Mouse (Mus musculus): ENCODE measurements around the gene Fxyd5. TPM values are rescaled to one million over a fixed set of nuclear protein-coding genes. Genes with fewer than 3 reads are reported as not detected.

Fxyd5 gene
- polyA plus RNA-seq (2017; shearing (Covaris generic)) = 1,946 TPM

GRCm38 (mm10) chr7:31042431-31042910, at the start of gene Fxyd5:
Gene Fxyd5 (minus strand): TSS chr7:31042481.

GRCm38 (mm10) chr7:31076492-31076891, 34.2 kb upstream of the Fxyd5 start, which contains the start of gene Fxyd3:
Gene Fxyd3 (minus strand): TSS chr7:31076704.

DNA sequence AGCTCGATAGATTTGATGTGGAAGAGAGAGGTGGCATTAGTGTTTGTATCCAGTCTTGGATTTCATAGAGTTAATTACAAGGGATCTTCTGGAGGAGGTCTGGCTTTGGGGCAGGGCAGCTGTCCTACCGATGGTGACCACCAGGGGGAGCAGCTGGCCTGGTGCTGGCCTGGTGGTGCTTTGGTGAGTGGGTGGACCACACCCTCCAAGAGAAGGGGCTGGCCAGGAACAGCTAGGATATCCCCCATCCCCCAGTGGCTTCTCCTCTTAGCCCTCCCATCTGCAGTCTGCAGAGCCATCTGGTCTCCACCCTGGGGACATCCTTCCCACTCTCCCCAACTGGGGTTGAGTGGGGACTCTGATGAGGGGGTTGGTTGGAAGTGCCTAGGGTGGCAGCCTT, 16.8 kb upstream of the Fxyd5 start, which contains the start of gene Lgi4:
Gene Lgi4 (plus strand): TSS at position 235 of the 400 bp plus-strand sequence.

DNA sequence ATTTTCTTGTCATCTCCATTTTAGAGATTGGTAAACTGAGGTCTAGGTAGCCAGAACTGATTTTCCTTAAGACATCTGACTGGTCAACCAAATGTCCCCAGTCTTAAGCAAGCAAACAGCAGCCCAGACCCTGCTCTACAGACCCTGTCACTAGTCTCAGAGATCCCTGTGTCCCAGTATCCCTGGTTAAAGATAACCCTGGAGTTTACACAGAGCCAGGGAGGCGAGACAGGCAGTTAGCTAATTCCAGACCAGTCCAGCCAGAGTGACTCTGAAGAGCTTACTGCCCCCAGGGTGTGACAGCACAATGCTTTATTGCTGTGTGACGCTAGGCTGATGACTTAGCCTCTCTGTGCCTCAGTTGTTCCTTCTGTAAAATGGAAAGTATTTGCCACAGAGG, 14.8 kb upstream of the Fxyd5 start, which contains the start of gene Fxyd1:
Gene Fxyd1 (minus strand): TSS at position 129 of the 400 bp plus-strand sequence.

GRCm38 (mm10) chr7:31051321-31052021, 9.2 kb upstream of the Fxyd5 start, which contains the start of gene Fxyd7:
Gene Fxyd7 (minus strand): TSS chr7:31051467.

Other genes with a start within 250 kb of the Fxyd5 start
- gene Ffar2, start 218.7 kb downstream of the Fxyd5 start, polyA plus RNA-seq (2017; shearing (Covaris generic)) = 0.51 TPM
- not detected for gene Ffar3, start 186.3 kb downstream of the Fxyd5 start, polyA plus RNA-seq (2017; shearing (Covaris generic))
- 0.06 TPM for gene Ffar1, start 180.9 kb downstream of the Fxyd5 start, polyA plus RNA-seq (2017; shearing (Covaris generic))
- gene Cd22, start 162.1 kb downstream of the Fxyd5 start, polyA plus RNA-seq (2017; shearing (Covaris generic)) = 14.0 TPM
- not detected for gene Mag, start 127.6 kb downstream of the Fxyd5 start, polyA plus RNA-seq (2017; shearing (Covaris generic))
- gene Hamp2, start 117.8 kb downstream of the Fxyd5 start, polyA plus RNA-seq (2017; shearing (Covaris generic)) = not detected
- gene Hamp, start 98.4 kb downstream of the Fxyd5 start, polyA plus RNA-seq (2017; shearing (Covaris generic)) = not detected
- gene Usf2, start 85.7 kb downstream of the Fxyd5 start, polyA plus RNA-seq (2017; shearing (Covaris generic)) = 8.8 TPM
- 2.7 TPM for gene Lsr, start 69.0 kb downstream of the Fxyd5 start, polyA plus RNA-seq (2017; shearing (Covaris generic))
- gene Fam187b, start 68.7 kb downstream of the Fxyd5 start, polyA plus RNA-seq (2017; shearing (Covaris generic)) = 0.72 TPM
- gene Fxyd7, start 9.0 kb upstream of the Fxyd5 start, polyA plus RNA-seq (2017; shearing (Covaris generic)) = not detected
- gene Fxyd1, start 14.7 kb upstream of the Fxyd5 start, polyA plus RNA-seq (2017; shearing (Covaris generic)) = not detected
- gene Lgi4, start 16.9 kb upstream of the Fxyd5 start, polyA plus RNA-seq (2017; shearing (Covaris generic)) = not detected
- gene Fxyd3, start 34.2 kb upstream of the Fxyd5 start, polyA plus RNA-seq (2017; shearing (Covaris generic)) = not detected
- gene Hpn, start 72.8 kb upstream of the Fxyd5 start, polyA plus RNA-seq (2017; shearing (Covaris generic)) = 9.4 TPM
- gene Scn1b, start 84.5 kb upstream of the Fxyd5 start, polyA plus RNA-seq (2017; shearing (Covaris generic)) = not detected
- gene Gramd1a, start 113.4 kb upstream of the Fxyd5 start, polyA plus RNA-seq (2017; shearing (Covaris generic)) = 192 TPM
- not detected for gene Scgb2b2, start 248.0 kb upstream of the Fxyd5 start, polyA plus RNA-seq (2017; shearing (Covaris generic))
- not detected for gene Scgb1b2, start 249.3 kb upstream of the Fxyd5 start, polyA plus RNA-seq (2017; shearing (Covaris generic))

Measured in CD4-positive, CD25-positive, alpha-beta regulatory T cell, adult 9 weeks (primary cell).